In genomic region chr5:12948472-12948871, GRCm38 (mm10) we compare ENCODE assay signal across 20 mouse cellular contexts.
"Had no signal": no experiment of that assay in that cellular context is flagged by ENCODE, and none has a peak within 500 bp of the region (broad histone marks: within the 10 kb centered on the region; RNA-seq: fewer than 3 reads in every experiment).

No protein-coding gene starts in this region.

- ATAC-seq: midbrain, embryonic 15.5 days had no signal

- H3K9ac ChIP-seq: kidney, embryonic 15.5 days; limb, embryonic 13.5 days; liver, embryonic 13.5 days; lung, embryonic 14.5 days; midbrain, embryonic 12.5 days; midbrain, embryonic 15.5 days; neural tube, embryonic 12.5 days; neural tube, embryonic 15.5 days; stomach, embryonic 15.5 days had no signal

- H3K36me3 ChIP-seq: kidney, embryonic 15.5 days; limb, embryonic 13.5 days; liver, embryonic 13.5 days; midbrain, embryonic 12.5 days; midbrain, embryonic 15.5 days; neural tube, embryonic 12.5 days; neural tube, embryonic 15.5 days; stomach, embryonic 15.5 days had no signal

- H3K4me3 ChIP-seq: kidney, embryonic 15.5 days; limb, embryonic 13.5 days; liver, embryonic 13.5 days; midbrain, embryonic 12.5 days; midbrain, embryonic 15.5 days; neural tube, embryonic 12.5 days; neural tube, embryonic 15.5 days; stomach, embryonic 15.5 days had no signal

- H3K4me1 ChIP-seq: kidney, embryonic 15.5 days; liver, embryonic 13.5 days; midbrain, embryonic 12.5 days; midbrain, embryonic 15.5 days; neural tube, embryonic 12.5 days; neural tube, embryonic 15.5 days; stomach, embryonic 15.5 days had no signal

- H3K9me3 ChIP-seq: kidney, embryonic 15.5 days; limb, embryonic 13.5 days; liver, embryonic 13.5 days; midbrain, embryonic 12.5 days; midbrain, embryonic 15.5 days; neural tube, embryonic 12.5 days; neural tube, embryonic 15.5 days; stomach, embryonic 15.5 days had no signal

- H3K27me3 ChIP-seq: kidney, embryonic 15.5 days; limb, embryonic 13.5 days; liver, embryonic 13.5 days; midbrain, embryonic 12.5 days; midbrain, embryonic 15.5 days; neural tube, embryonic 12.5 days; neural tube, embryonic 15.5 days; stomach, embryonic 15.5 days had no signal

- DNase-seq: kidney, adult 11 months; kidney, adult 8-10 months; kidney, postnatal 10 days; kidney, postnatal 36 days; left cerebral cortex, postnatal 4 days; liver, embryonic 13.5 days; lung, embryonic 14.5 days; lung, postnatal 14 days; right cerebral cortex, adult 18-20 months; right cerebral cortex, postnatal 25 days; spleen, adult 18-20 months; thymus, postnatal 36 days had no signal

- H3K27ac ChIP-seq: kidney, embryonic 15.5 days; limb, embryonic 13.5 days; liver, embryonic 13.5 days; macrophage; midbrain, embryonic 12.5 days; midbrain, embryonic 15.5 days; neural tube, embryonic 12.5 days; neural tube, embryonic 15.5 days; stomach, embryonic 15.5 days had no signal

- H3K4me2 ChIP-seq: kidney, embryonic 15.5 days; limb, embryonic 13.5 days; liver, embryonic 13.5 days; lung, embryonic 14.5 days; midbrain, embryonic 12.5 days; midbrain, embryonic 15.5 days; neural tube, embryonic 12.5 days; neural tube, embryonic 15.5 days; stomach, embryonic 15.5 days had no signal
